Mouse (Mus musculus) G1E (cell line): ENCODE results near the gene Prss29. TPM values are rescaled to one million over a fixed set of nuclear protein-coding genes. Genes with fewer than 3 reads are reported as not detected.

Source experiments
- ATAC-seq: 2 replicates; pipeline ENCODE4 v1.8.0; 2016; ENCODE audit warnings: mild to moderate bottlenecking; ENCODE audit not compliant: insufficient number of reproducible peaks, poor library complexity, low FRiP score, severe bottlenecking; ENCODE audit errors: extremely low read depth
- DNase-seq: peaks from one replicate; pipeline ENCODE4 v3.0.0; 2012; ENCODE audit warnings: low spot score
- H3K27me3 ChIP-seq: 2 replicates; pipeline ENCODE4 v1.6.1; 2012; ENCODE audit warnings: mild to moderate bottlenecking, low read length, inconsistent platforms; ENCODE audit not compliant: insufficient read depth
- H3K36me3 ChIP-seq: replicated peaks from 2 replicates; pipeline ENCODE3; 2012; ENCODE audit warnings: mild to moderate bottlenecking, inconsistent platforms
- H3K4me1 ChIP-seq: 2 replicates; pipeline ENCODE4 v1.6.1; 2012; ENCODE audit warnings: low read depth, low read length, inconsistent platforms, mixed read lengths; ENCODE audit not compliant: insufficient read depth
- H3K4me3 ChIP-seq: 2 replicates; pipeline ENCODE4 v1.5.1; 2012; ENCODE audit warnings: low read depth, mild to moderate bottlenecking, inconsistent platforms, low read length, moderate library complexity, mixed read lengths
- H3K9me3 ChIP-seq: replicated peaks from 2 replicates; pipeline ENCODE4 v1.6.1; 2012; ENCODE audit warnings: inconsistent platforms
- CTCF ChIP-seq: IDR thresholded peaks from 2 replicates; pipeline ENCODE4 v1.5.1; 2012; ENCODE audit warnings: low read depth, low read length, inconsistent platforms, mixed read lengths
- GATA1 ChIP-seq: IDR thresholded peaks from 2 replicates; pipeline ENCODE4 v1.6.1; 2012; ENCODE audit warnings: borderline replicate concordance, low read length, inconsistent platforms, mixed read lengths
- GATA2 ChIP-seq: IDR thresholded peaks from 2 replicates; pipeline ENCODE4 v1.6.1; 2012; ENCODE audit warnings: low read depth, low read length, inconsistent platforms, borderline replicate concordance
- POLR2AphosphoS5 ChIP-seq: IDR thresholded peaks from 2 replicates; pipeline ENCODE4 v1.6.1; 2012; ENCODE audit warnings: low read depth, low read length, inconsistent platforms; ENCODE audit not compliant: insufficient replicate concordance
- TAL1 ChIP-seq: conservative IDR thresholded peaks from 2 replicates; pipeline ENCODE4 v1.6.1; 2012; ENCODE audit warnings: low read depth, low read length, inconsistent platforms, mixed read lengths
- polyA plus RNA-seq: library from polyadenylated mRNA; stranded (reverse); fragments of >175 nt; gene quantifications from 2 replicates; pipeline ENCODE4 v1.2.3, GENCODE M21; 2012
- total RNA-seq, 2 experiments: library from RNA; stranded (forward) in 1 of 2; stranded (reverse) in 1 of 2; fragments of 200-1000 nt in 1 of 2; fragments of >200 nt in 1 of 2; fragmentation: Nextera tagmentation in 1 of 2; gene quantifications; 2 replicates each; pipeline ENCODE4 v1.2.3; 2014 to 2017

Gene Prss29
- total and polyA plus RNA-seq, 3 experiments = not detected

GRCm38 (mm10) chr17:25366005-25366404, 47.6 kb downstream of the Prss29 start, which contains the start of gene Tpsb2:
Gene Tpsb2 (plus strand): TSS chr17:25366305.
- TF ChIP-seq TAL1 (no peak), GATA1 (no peak), POLR2AphosphoS5 (no peak), CTCF (no peak), GATA2 (no peak)
- H3K36me3 ChIP-seq = no peaks in the 10 kb centered on the region
- H3K4me1 ChIP-seq = peaks cover 20% of the 10 kb centered on the region
- no peaks in the 10 kb centered on the region for H3K9me3 ChIP-seq
- ATAC-seq = no peak
- no peak within 1 kb of the TSS for H3K4me3 ChIP-seq
- H3K27me3 ChIP-seq = peaks cover 45% of the 10 kb centered on the region
- no peak for DNase-seq

GRCm38 (mm10) chr17:25368973-25369372, 50.5 kb downstream of the Prss29 start, which contains the start of gene Tpsg1:
Gene Tpsg1 (plus strand): TSS chr17:25369273.
- peaks cover 6% of the 10 kb centered on the region; the same call in 1 of the 2 replicates for H3K4me1 ChIP-seq
- H3K4me3 ChIP-seq = no peak within 1 kb of the TSS
- no peaks in the 10 kb centered on the region for H3K36me3 ChIP-seq
- TF ChIP-seq CTCF (no peak), GATA1 (no peak), GATA2 (no peak), POLR2AphosphoS5 (no peak), TAL1 (no peak)
- DNase-seq (no peak), ATAC-seq (no peak)
- H3K9me3 ChIP-seq = no peaks in the 10 kb centered on the region
- H3K27me3 ChIP-seq = peaks cover 67% of the 10 kb centered on the region

Other genes with a start within 250 kb of the Prss29 start
- not detected in 2 replicates for gene Tmem204, start 235.1 kb upstream of the Prss29 start, total RNA-seq (2014; fragmentation: Nextera tagmentation)
- gene Tmem204, start 235.1 kb upstream of the Prss29 start, total RNA-seq (2017) = 0.11 and 0.17 TPM in 2 replicates
- gene Tmem204, start 235.1 kb upstream of the Prss29 start, polyA plus RNA-seq = not detected in 2 replicates
- gene Telo2, start 202.7 kb upstream of the Prss29 start, total RNA-seq (2014; fragmentation: Nextera tagmentation) = 6.0 and 25.6 TPM in 2 replicates
- 22.3 and 28.2 TPM in 2 replicates for gene Telo2, start 202.7 kb upstream of the Prss29 start, total RNA-seq (2017)
- 34.9 and 44.0 TPM in 2 replicates for gene Telo2, start 202.7 kb upstream of the Prss29 start, polyA plus RNA-seq
- gene Ptx4, start 197.9 kb upstream of the Prss29 start, total RNA-seq (2014; fragmentation: Nextera tagmentation) = not detected in 2 replicates
- gene Ptx4, start 197.9 kb upstream of the Prss29 start, total RNA-seq (2017) = 0.33 TPM in 1 of 2 replicates, not detected in the other
- not detected in 2 replicates for gene Ptx4, start 197.9 kb upstream of the Prss29 start, polyA plus RNA-seq
- gene Clcn7, start 185.3 kb upstream of the Prss29 start, total RNA-seq (2014; fragmentation: Nextera tagmentation) = 10.8 and 12.7 TPM in 2 replicates
- gene Clcn7, start 185.3 kb upstream of the Prss29 start, total RNA-seq (2017) = 15.7 and 17.8 TPM in 2 replicates
- 14.7 and 16.1 TPM in 2 replicates for gene Clcn7, start 185.3 kb upstream of the Prss29 start, polyA plus RNA-seq
- not detected in 2 replicates for gene Ccdc154, start 156.2 kb upstream of the Prss29 start, total RNA-seq (2014; fragmentation: Nextera tagmentation)
- 0.05 and 0.12 TPM in 2 replicates for gene Ccdc154, start 156.2 kb upstream of the Prss29 start, total RNA-seq (2017)
- gene Ccdc154, start 156.2 kb upstream of the Prss29 start, polyA plus RNA-seq = not detected in 2 replicates
- gene Gm38655, start 143.2 kb upstream of the Prss29 start, total RNA-seq (2014; fragmentation: Nextera tagmentation) = not detected in 2 replicates
- 0.52 TPM in 1 of 2 replicates, not detected in the other for gene Gm38655, start 143.2 kb upstream of the Prss29 start, total RNA-seq (2017)
- gene Gm38655, start 143.2 kb upstream of the Prss29 start, polyA plus RNA-seq = 0.05 TPM in 1 of 2 replicates, not detected in the other
- 10.5 and 15.7 TPM in 2 replicates for gene BC003965, start 134.1 kb upstream of the Prss29 start, total RNA-seq (2014; fragmentation: Nextera tagmentation)
- 12.1 and 13.9 TPM in 2 replicates for gene BC003965, start 134.1 kb upstream of the Prss29 start, total RNA-seq (2017)
- gene BC003965, start 134.1 kb upstream of the Prss29 start, polyA plus RNA-seq = 36.9 and 44.1 TPM in 2 replicates
- gene Unkl, start 130.3 kb upstream of the Prss29 start, total RNA-seq (2014; fragmentation: Nextera tagmentation) = 14.1 and 15.0 TPM in 2 replicates
- 8.5 and 10.1 TPM in 2 replicates for gene Unkl, start 130.3 kb upstream of the Prss29 start, total RNA-seq (2017)
- 59.4 and 65.9 TPM in 2 replicates for gene Unkl, start 130.3 kb upstream of the Prss29 start, polyA plus RNA-seq
- 9.7 and 10.0 TPM in 2 replicates for gene Gnptg, start 78.5 kb upstream of the Prss29 start, total RNA-seq (2014; fragmentation: Nextera tagmentation)
- 22.2 and 31.1 TPM in 2 replicates for gene Gnptg, start 78.5 kb upstream of the Prss29 start, total RNA-seq (2017)
- gene Gnptg, start 78.5 kb upstream of the Prss29 start, polyA plus RNA-seq = 5.4 and 11.6 TPM in 2 replicates
- gene Tsr3, start 78.5 kb upstream of the Prss29 start, total RNA-seq (2014; fragmentation: Nextera tagmentation) = 15.2 and 17.6 TPM in 2 replicates
- gene Tsr3, start 78.5 kb upstream of the Prss29 start, total RNA-seq (2017) = 34.4 and 41.0 TPM in 2 replicates
- 22.4 and 24.2 TPM in 2 replicates for gene Tsr3, start 78.5 kb upstream of the Prss29 start, polyA plus RNA-seq
- gene Baiap3, start 62.3 kb upstream of the Prss29 start, total RNA-seq (2014; fragmentation: Nextera tagmentation) = not detected in 2 replicates
- 0.17 and 0.33 TPM in 2 replicates for gene Baiap3, start 62.3 kb upstream of the Prss29 start, total RNA-seq (2017)
- gene Baiap3, start 62.3 kb upstream of the Prss29 start, polyA plus RNA-seq = 0.06 TPM in 1 of 2 replicates, not detected in the other
- 516 and 535 TPM in 2 replicates for gene Ube2i, start 44.0 kb upstream of the Prss29 start, total RNA-seq (2014; fragmentation: Nextera tagmentation)
- gene Ube2i, start 44.0 kb upstream of the Prss29 start, total RNA-seq (2017) = 421 and 442 TPM in 2 replicates
- gene Ube2i, start 44.0 kb upstream of the Prss29 start, polyA plus RNA-seq = 422 and 440 TPM in 2 replicates
- not detected in 2 replicates for gene Prss34, start 20.3 kb upstream of the Prss29 start, total RNA-seq (2014; fragmentation: Nextera tagmentation)
- gene Prss34, start 20.3 kb upstream of the Prss29 start, total RNA-seq (2017) = not detected in 2 replicates
- gene Prss34, start 20.3 kb upstream of the Prss29 start, polyA plus RNA-seq = 0.06 TPM in 1 of 2 replicates, not detected in the other
- not detected in 2 replicates for gene Prss28, start 10.0 kb upstream of the Prss29 start, total RNA-seq (2014; fragmentation: Nextera tagmentation)
- 0.11 TPM in 1 of 2 replicates, not detected in the other for gene Prss28, start 10.0 kb upstream of the Prss29 start, total RNA-seq (2017)
- gene Prss28, start 10.0 kb upstream of the Prss29 start, polyA plus RNA-seq = not detected in 2 replicates
- 0.75 TPM in 1 of 2 replicates, not detected in the other for gene Tpsab1, start 26.9 kb downstream of the Prss29 start, total RNA-seq (2014; fragmentation: Nextera tagmentation)
- 14.2 and 14.5 TPM in 2 replicates for gene Tpsab1, start 26.9 kb downstream of the Prss29 start, total RNA-seq (2017)
- gene Tpsab1, start 26.9 kb downstream of the Prss29 start, polyA plus RNA-seq = 0.12 and 0.14 TPM in 2 replicates
- 0.58 TPM in 1 of 2 replicates, not detected in the other for gene Tpsb2, start 47.7 kb downstream of the Prss29 start, total RNA-seq (2014; fragmentation: Nextera tagmentation)
- 12.9 and 15.4 TPM in 2 replicates for gene Tpsb2, start 47.7 kb downstream of the Prss29 start, total RNA-seq (2017)
- not detected in 2 replicates for gene Tpsb2, start 47.7 kb downstream of the Prss29 start, polyA plus RNA-seq
- gene Tpsg1, start 50.6 kb downstream of the Prss29 start, total RNA-seq (2014; fragmentation: Nextera tagmentation) = not detected in 2 replicates
- gene Tpsg1, start 50.6 kb downstream of the Prss29 start, total RNA-seq (2017) = 0.60 and 0.70 TPM in 2 replicates
- gene Tpsg1, start 50.6 kb downstream of the Prss29 start, polyA plus RNA-seq = not detected in 2 replicates
- gene Cacna1h, start 115.1 kb downstream of the Prss29 start, total RNA-seq (2014; fragmentation: Nextera tagmentation) = not detected in 2 replicates
- gene Cacna1h, start 115.1 kb downstream of the Prss29 start, total RNA-seq (2017) = under 0.01 and 0.22 TPM in 2 replicates
- gene Cacna1h, start 115.1 kb downstream of the Prss29 start, polyA plus RNA-seq = not detected in 2 replicates
- gene Tekt4, start 136.0 kb downstream of the Prss29 start, total RNA-seq (2014; fragmentation: Nextera tagmentation) = not detected in 2 replicates
- gene Tekt4, start 136.0 kb downstream of the Prss29 start, total RNA-seq (2017) = not detected in 2 replicates
- gene Tekt4, start 136.0 kb downstream of the Prss29 start, polyA plus RNA-seq = not detected in 2 replicates
- gene Sstr5, start 178.6 kb downstream of the Prss29 start, total RNA-seq (2014; fragmentation: Nextera tagmentation) = not detected in 2 replicates
- 0.16 TPM in 1 of 2 replicates, not detected in the other for gene Sstr5, start 178.6 kb downstream of the Prss29 start, total RNA-seq (2017)
- gene Sstr5, start 178.6 kb downstream of the Prss29 start, polyA plus RNA-seq = not detected in 2 replicates